Mouse (Mus musculus) embryonic facial prominence, embryonic 12.5 days (tissue): ENCODE measurements around the gene Pigs. TPM values are rescaled to one million over a fixed set of nuclear protein-coding genes. Genes with fewer than 3 reads are reported as not detected.

Experiments
- ATAC-seq: fragments of 200-750 bp; cut with Nextera tagmentation; 2 replicates; pipeline ENCODE4 v1.8.0; 2017; ENCODE audit not compliant: insufficient number of reproducible peaks, insufficient read depth, low FRiP score, low TSS enrichment
- H3K27ac ChIP-seq: fragments of 300-500 bp; sonication (generic); 2 replicates; pipeline ENCODE4 v1.5.1; 2016; ENCODE audit warnings: mild to moderate bottlenecking
- H3K27me3 ChIP-seq: fragments of 300-500 bp; sonication (generic); 2 replicates; pipeline ENCODE4 v1.6.1; 2016; ENCODE audit warnings: mild to moderate bottlenecking, moderate library complexity
- H3K36me3 ChIP-seq: fragments of 300-500 bp; sonication (generic); 2 replicates; pipeline ENCODE4 v1.6.1; 2016; ENCODE audit warnings: mild to moderate bottlenecking
- H3K4me1 ChIP-seq: fragments of 300-500 bp; sonication (generic); 2 replicates; pipeline ENCODE4 v1.6.1; 2016
- H3K4me2 ChIP-seq: fragments of 300-500 bp; sonication (generic); replicated peaks from 2 replicates; pipeline ENCODE4 v1.6.1; 2016; ENCODE audit warnings: mild to moderate bottlenecking, moderate library complexity
- H3K4me3 ChIP-seq: fragments of 300-500 bp; sonication (generic); 2 replicates; pipeline ENCODE4 v1.5.1; 2016; ENCODE audit warnings: mild to moderate bottlenecking
- H3K9ac ChIP-seq: fragments of 300-500 bp; sonication (generic); 2 replicates; pipeline ENCODE4 v1.6.1; 2016; ENCODE audit warnings: mild to moderate bottlenecking, moderate library complexity
- H3K9me3 ChIP-seq: fragments of 300-500 bp; sonication (generic); 2 replicates; pipeline ENCODE4 v1.6.1; 2016; ENCODE audit warnings: mild to moderate bottlenecking, moderate library complexity
- WGBS: fragments of 180-500 bp; shearing (Covaris S2); methylation state at CpG from one replicate; pipeline ENCODE4 v1.1.7; 2016; 5-methylcytosine and 5-hydroxymethylcytosine counted together
- polyA plus RNA-seq: library from polyadenylated mRNA; unstranded; fragments of >200 nt; fragmentation: Nextera tagmentation; extraction: Ambion mirVana; gene quantifications from 2 replicates; pipeline ENCODE4 v1.2.1, GENCODE M21; 2016

Gene Pigs
- polyA plus RNA-seq, 1 experiment from 2014 or later = 74.3 TPM

DNA sequence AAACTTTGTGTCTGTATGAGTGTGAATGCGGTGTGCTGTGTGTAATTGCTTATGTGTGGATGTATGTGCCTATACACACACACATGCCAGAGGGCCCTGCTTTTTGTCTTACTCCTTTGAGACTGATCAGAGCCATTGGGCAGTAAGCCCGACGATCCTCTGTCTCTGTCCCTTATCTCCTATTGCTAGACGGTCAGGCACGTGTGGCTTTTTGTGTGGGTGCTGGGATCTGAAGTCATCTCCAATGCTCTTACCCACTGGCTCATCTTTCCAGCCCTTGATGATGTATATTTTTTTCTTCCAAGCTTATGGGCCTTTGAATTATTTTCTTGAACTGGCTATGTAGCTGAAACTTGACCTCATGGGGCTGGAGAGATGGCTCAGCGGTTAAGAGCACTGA lies 26.7 kb downstream of the Pigs start:
- Histone ChIP-seq H3K4me3 (no peak overlapping the region), H3K4me1 (no peaks in the 10 kb centered on the region), H3K9ac (no peak overlapping the region), H3K36me3 (no peaks in the 10 kb centered on the region), H3K27me3 (no peaks in the 10 kb centered on the region), H3K27ac (no peak overlapping the region), H3K4me2 (no peak overlapping the region), H3K9me3 (no peaks in the 10 kb centered on the region)
- ATAC-seq = no peak
- 80% methylated on average over 6 of the region's 6 CpGs for WGBS

DNA sequence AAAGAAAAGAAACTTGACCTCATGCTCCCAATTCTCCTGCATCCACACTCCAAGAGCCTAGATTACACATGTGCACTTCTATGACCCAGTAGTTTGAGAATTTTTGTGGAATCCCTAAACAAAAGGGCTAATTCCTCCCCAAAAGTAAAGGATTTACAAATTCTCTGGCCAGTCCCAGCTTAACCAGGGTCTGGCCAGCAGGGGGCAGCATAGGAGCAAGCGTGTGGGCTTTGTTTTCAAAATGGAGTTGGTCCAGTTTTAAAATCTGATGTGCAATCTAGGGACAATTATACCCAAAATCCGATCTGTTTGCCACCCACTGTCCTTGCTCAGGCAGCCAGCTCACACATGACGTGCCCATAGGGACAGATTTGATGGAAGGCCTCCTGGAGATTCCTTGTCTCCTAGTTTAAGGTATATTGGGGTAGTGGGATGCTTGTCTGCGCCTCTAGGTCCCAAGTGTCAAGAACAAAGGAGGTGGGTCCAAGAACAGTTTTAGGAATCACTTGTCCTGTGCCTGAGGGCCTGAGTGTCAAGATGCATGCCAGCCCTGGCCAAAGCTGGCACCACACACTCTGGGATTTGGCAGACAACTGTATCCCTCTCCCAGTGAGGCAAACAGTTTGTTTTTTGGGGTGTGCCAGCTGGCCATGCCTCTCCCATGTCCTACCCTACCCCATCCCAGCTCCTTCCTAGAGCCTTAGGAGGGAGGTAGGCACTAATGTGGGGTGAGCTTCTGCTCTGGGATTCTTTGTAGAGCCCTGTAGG lies 27.4 kb downstream of the Pigs start:
- Histone ChIP-seq H3K27me3 (no peaks in the 10 kb centered on the region), H3K9ac (no peak overlapping the region), H3K36me3 (no peaks in the 10 kb centered on the region), H3K4me3 (no peak overlapping the region), H3K27ac (no peak overlapping the region), H3K9me3 (no peaks in the 10 kb centered on the region), H3K4me1 (no peaks in the 10 kb centered on the region), H3K4me2 (no peak overlapping the region)
- WGBS = 30% methylated on average over 4 of the region's 4 CpGs
- no peak for ATAC-seq

DNA sequence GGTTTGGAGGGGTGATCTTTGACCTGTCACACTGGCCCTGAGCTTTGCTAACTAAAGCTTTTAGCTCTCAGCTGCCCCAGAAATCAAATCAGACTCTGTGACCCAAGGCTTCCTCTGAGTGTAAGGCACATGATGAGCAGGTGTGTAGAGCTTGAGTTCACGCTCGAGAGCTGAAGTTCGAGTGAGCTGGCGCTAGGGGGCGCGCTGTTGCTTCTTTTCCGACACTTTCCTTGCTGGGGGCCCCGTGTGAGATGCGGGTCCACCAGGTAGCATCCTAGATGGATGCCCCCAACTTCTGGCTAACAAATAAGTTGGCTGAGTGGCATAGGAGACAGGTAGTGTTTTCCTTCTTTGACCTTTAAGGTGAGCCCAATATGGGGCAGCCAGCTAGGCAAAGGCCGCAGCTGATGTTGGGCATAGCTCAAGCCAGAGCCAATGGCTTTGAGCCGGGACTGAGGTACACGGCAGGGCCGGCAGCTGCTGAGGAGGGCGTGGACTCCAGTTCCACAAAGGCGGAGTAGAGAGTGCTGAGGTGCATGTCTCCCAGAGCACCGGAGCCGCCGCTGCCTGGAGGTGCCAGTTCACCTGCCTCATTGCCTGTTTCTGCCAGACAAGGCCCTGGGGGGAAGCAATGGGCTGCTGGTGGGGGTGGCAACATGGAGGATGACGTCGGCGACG lies 30.3 kb downstream of the Pigs start:
- no peak for ATAC-seq
- Histone ChIP-seq H3K36me3 (no peaks in the 10 kb centered on the region), H3K9ac (no peak overlapping the region), H3K4me1 (no peaks in the 10 kb centered on the region), H3K4me2 (no peak overlapping the region), H3K9me3 (no peaks in the 10 kb centered on the region), H3K4me3 (no peak overlapping the region), H3K27ac (no peak overlapping the region), H3K27me3 (no peaks in the 10 kb centered on the region)
- WGBS = 19% methylated on average over 22 of the region's 22 CpGs

DNA sequence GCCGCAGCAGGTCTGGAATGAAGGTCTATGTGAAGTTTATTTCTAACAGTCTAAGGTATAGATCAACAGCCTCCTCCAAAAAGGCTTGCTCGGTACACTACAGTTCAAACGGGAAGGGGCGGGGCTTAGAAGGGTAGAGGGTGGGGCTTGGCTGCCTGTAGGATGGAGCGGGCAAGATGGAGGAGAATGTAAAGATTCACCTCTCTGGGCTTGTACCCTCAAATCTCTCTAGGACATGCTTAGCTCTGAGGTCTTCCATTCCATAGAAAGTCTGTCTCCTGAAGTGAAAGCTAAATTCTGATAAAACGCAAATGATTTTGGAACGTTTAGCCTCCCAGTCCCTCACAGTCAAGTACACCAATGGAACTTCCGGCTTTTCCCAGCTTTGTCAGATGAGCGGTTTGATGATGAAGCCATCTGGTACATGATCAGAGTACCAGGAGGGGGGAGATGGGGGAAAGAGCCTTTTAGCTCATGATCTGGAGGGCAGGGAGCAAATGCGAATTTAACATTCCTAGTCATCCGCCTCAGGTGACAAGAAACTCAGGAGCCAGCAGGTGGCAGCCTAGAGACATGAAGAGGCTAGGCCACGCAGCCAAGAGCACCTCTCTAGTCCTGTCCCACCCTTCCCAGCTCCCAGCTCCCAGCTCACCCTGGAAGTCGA lies 32.0 kb downstream of the Pigs start:
- Histone ChIP-seq H3K9me3 (no peaks in the 10 kb centered on the region), H3K4me3 (peak overlapping the region; percentile 23), H3K27me3 (no peaks in the 10 kb centered on the region), H3K4me2 (peak overlapping the region; percentile 42), H3K9ac (no peak overlapping the region), H3K36me3 (no peaks in the 10 kb centered on the region), H3K4me1 (no peaks in the 10 kb centered on the region), H3K27ac (no peak overlapping the region)
- peak; percentile 57 for ATAC-seq
- 11% methylated on average over 13 of the region's 13 CpGs for WGBS

DNA sequence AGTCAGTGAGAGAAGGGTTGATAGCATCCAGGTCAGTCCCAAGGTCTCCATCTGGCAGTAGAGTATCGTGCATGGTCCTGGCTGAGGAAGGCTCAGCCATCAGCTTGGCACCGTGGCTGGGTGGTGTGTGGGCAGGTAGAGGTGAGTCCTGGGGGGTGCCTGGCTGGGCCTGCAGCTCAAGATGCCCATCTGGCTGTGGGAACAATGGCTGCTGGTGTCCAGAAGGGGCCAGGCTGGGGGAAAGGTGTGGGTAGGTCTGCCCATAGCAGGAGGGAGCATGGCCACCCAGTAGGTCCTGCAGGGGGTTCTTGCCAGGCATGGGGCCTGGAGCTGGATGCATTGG lies 32.5 kb downstream of the Pigs start:
- WGBS = 49% methylated on average over 2 of the region's 2 CpGs
- Histone ChIP-seq H3K9me3 (no peaks in the 10 kb centered on the region), H3K4me2 (no peak overlapping the region), H3K36me3 (no peaks in the 10 kb centered on the region), H3K4me1 (no peaks in the 10 kb centered on the region), H3K9ac (no peak overlapping the region), H3K4me3 (no peak overlapping the region), H3K27ac (no peak overlapping the region), H3K27me3 (no peaks in the 10 kb centered on the region)
- peak; percentile 45; the same call in 1 of the 2 replicates for ATAC-seq

DNA sequence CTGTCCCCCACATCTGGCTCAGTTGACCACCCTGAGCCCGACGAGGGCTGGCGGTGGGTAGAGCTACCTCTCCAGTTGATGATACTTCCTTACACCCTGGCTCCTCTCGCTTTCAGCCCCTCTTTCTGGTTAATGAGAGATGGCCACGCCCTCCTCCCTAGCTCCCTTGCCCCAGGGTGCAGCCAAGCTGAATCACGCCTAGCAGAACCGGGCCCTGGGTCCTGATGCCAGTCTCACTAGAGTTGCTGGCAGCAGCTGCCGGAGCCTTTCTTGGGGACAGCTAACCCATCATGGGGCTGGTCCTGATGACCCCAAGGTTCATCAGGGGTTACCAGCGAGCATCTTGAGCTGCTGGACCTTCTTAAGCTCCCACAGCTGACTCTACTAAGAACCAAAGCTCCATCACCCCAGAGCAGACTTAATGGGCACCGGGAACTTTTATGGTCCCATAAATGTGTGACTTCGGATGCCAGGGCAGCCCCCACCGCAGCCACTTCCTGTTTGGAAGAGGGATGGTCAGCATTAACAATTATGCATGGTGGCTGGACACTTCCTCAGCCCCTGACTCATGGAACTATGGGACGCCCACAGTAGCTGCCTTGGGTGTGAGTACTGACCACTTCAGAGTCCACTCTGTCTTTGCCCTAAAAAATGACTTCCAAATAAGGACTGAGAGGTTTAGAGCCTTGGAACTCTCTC lies 35.2 kb downstream of the Pigs start:
- H3K27me3 ChIP-seq = no peaks in the 10 kb centered on the region
- WGBS = 78% methylated on average over 13 of the region's 13 CpGs
- no peak overlapping the region for H3K9ac ChIP-seq
- no peaks in the 10 kb centered on the region for H3K9me3 ChIP-seq
- no peak for ATAC-seq
- H3K36me3 ChIP-seq = no peaks in the 10 kb centered on the region
- H3K4me2 ChIP-seq = no peak overlapping the region
- H3K27ac ChIP-seq = no peak overlapping the region
- no peak overlapping the region for H3K4me3 ChIP-seq
- no peaks in the 10 kb centered on the region for H3K4me1 ChIP-seq

DNA sequence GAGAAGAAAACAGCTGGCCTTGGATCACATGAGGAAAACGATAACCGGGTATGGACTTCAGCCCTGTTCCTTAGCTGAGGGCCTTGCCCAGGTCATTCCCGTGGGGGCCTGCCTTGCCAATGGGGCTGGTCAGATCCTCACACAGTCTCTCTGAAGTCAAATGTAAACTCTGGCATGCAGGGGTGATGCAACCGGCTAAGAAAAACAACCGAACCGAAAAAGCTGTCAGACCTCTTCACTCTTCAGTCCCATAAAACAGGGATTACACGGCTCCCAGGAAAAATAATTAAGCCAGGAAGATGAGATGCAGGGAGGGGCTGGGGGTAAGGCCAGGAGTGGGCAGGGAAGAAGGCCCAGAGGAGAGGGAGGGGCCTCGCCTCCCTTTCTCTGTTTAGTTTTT lies 35.9 kb downstream of the Pigs start:
- Histone ChIP-seq H3K4me1 (no peaks in the 10 kb centered on the region), H3K4me3 (no peak overlapping the region), H3K36me3 (no peaks in the 10 kb centered on the region), H3K27ac (no peak overlapping the region), H3K9ac (no peak overlapping the region), H3K9me3 (no peaks in the 10 kb centered on the region), H3K27me3 (no peaks in the 10 kb centered on the region), H3K4me2 (no peak overlapping the region)
- no peak for ATAC-seq
- 50% methylated on average over 8 of the region's 8 CpGs for whole genome bisulfite sequencing

DNA sequence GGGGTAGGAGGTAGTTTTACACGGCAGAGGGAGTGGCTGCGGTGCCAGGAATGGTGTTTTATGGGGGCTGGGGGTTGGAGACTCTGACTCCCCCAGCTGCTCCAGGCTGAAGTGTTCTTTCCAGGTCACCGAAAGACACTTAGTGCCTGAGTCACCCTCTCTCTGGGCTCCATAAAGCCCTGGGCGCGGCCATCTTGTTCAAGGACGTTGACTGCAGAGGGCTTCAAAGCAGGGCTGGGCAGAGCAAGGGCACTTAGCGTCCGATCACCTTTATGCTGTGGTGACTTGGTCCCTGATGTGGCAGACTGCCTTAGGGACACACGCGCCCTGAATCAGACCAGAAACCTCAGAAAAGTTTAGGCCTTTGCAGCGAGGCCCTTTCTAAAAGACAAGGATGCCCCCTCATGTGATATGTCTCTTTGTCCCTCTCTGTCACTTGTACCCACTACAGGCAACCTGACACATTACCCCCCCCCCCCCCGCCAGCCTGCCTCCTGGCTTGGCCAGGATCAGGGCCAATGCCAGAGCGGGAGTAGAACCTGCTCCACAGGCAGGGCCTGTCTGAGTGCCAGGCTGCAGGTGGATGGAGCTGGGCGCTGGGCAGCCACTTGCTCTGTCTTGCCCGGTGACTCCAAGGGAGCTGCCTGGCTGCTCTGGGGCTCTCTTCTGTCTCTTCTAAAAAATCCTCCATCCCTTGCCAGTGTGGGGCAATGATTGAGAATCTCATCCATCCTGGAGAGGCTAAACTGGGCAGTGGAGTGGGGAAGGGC lies 39.4 kb downstream of the Pigs start:
- H3K4me1 ChIP-seq = no peaks in the 10 kb centered on the region
- WGBS = 86% methylated on average over 15 of the region's 15 CpGs

DNA sequence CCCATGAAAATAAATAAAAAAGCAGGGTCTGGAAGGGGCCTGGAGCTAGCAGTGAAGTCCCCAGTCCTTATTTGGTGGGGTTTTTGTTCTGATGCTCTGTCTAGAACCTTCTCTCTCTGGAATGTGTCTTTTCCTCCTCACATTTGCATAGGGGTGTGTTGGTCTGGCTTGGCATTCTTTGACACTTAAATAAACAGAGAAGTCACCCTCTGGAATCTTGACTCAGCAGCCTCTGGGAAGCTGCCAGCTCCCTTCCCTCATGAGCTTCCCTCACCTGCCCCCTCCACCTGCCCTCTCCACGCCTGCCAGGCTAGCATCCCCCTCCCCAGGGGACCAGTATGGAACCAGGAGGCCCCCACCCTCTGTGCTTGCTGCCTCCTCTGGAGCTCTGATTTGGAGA lies 42.2 kb downstream of the Pigs start:
- 36% methylated on average over 1 of the region's 1 CpGs for WGBS
- H3K4me2 ChIP-seq = no peak overlapping the region
- ATAC-seq = no peak
- H3K9me3 ChIP-seq = no peaks in the 10 kb centered on the region
- no peak overlapping the region for H3K4me3 ChIP-seq
- H3K9ac ChIP-seq = no peak overlapping the region
- H3K27ac ChIP-seq = no peak overlapping the region
- H3K36me3 ChIP-seq = no peaks in the 10 kb centered on the region
- H3K27me3 ChIP-seq = no peaks in the 10 kb centered on the region
- no peaks in the 10 kb centered on the region; the same call in none of the 2 replicates for H3K4me1 ChIP-seq

More for the DNA sequence above, 39.4 kb downstream of the Pigs start:
- Histone ChIP-seq H3K27ac (no peak overlapping the region), H3K36me3 (no peaks in the 10 kb centered on the region), H3K4me3 (no peak overlapping the region), H3K4me2 (no peak overlapping the region), H3K27me3 (no peaks in the 10 kb centered on the region), H3K9me3 (no peaks in the 10 kb centered on the region), H3K9ac (no peak overlapping the region)
- no peak for ATAC-seq

DNA sequence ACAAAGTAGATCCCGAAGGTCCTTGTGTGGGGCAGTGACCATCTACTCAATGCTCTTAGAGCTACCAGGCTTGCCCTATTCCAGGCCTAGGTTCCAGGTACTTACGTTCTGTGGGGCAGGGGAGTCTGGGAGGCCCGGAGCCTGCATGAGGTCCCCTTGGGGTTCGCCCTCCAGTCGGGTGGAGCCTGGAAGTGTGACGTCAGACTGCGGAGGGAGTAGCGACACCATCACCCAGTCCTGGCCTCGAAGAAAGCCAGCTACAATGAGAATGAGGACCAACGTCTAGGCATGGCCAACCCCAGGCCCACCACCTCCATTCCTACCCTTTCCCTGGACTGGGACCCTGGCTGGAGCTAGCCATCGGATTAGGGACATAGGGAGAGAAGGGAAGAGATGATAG lies 43.5 kb downstream of the Pigs start:
- Histone ChIP-seq H3K4me3 (no peak overlapping the region), H3K36me3 (no peaks in the 10 kb centered on the region), H3K9me3 (no peaks in the 10 kb centered on the region), H3K9ac (no peak overlapping the region), H3K4me1 (no peaks in the 10 kb centered on the region; the same call in none of the 2 replicates), H3K4me2 (no peak overlapping the region), H3K27me3 (no peaks in the 10 kb centered on the region), H3K27ac (no peak overlapping the region)
- ATAC-seq = no peak
- 89% methylated on average over 11 of the region's 11 CpGs for WGBS

DNA sequence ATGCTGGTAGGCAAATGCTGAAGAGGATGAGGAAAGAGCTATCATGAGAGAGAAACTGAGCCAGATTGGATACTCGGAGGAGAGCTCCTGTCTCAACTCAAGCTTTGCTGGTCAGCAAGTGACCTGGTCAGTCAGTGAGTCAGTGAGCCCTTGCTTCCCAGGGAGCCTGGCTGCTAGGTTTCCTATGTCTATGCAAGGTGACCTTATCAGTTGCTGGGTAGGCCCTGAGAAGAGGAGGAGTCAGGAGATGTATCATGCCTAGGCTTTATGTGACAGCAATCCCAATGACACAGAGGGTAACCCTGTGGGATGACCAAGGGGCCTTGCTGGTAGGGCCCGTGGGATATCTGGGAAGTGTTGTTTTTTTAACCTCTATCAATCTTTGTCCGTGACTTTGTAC lies 44.0 kb downstream of the Pigs start:
- ATAC-seq = no peak
- 77% methylated on average over 3 of the region's 3 CpGs for WGBS
- Histone ChIP-seq H3K27me3 (no peaks in the 10 kb centered on the region), H3K36me3 (no peaks in the 10 kb centered on the region), H3K4me1 (no peaks in the 10 kb centered on the region; the same call in none of the 2 replicates), H3K9me3 (no peaks in the 10 kb centered on the region), H3K27ac (no peak overlapping the region), H3K9ac (no peak overlapping the region), H3K4me3 (no peak overlapping the region), H3K4me2 (no peak overlapping the region)
